8 mouse cellular contexts compared by ENCODE assay signal in genomic region chr19:37918515-37918932, GRCm38 (mm10).
DNase-seq lines count a peak whose midpoint lies in the region; ATAC-seq lines count a peak whose summit lies in the region.

No protein-coding gene starts in this region.

- H3K4me1 ChIP-seq in heart, embryonic 10.5 days = peaks cover 3% of the 10 kb centered on the region; the same call in 1 of the 2 replicates
- no peaks in the 10 kb centered on the region for H3K4me1 ChIP-seq in hindbrain, embryonic 16.5 days (ENCODE audit: control insufficient read depth, insufficient read depth, low read depth, low read length)
- no peaks in the 10 kb centered on the region for H3K4me1 ChIP-seq in liver, embryonic 15.5 days (replicated peaks)

- WGBS in heart, embryonic 10.5 days = 44% methylated on average over 12 of the region's 12 CpGs
- 63% methylated on average over 12 of the region's 12 CpGs for WGBS in hindbrain, embryonic 16.5 days
- 19% methylated on average over 12 of the region's 12 CpGs for WGBS in liver, embryonic 15.5 days (ENCODE audit: insufficient replicate concordance)

- H3K9ac ChIP-seq in hindbrain, embryonic 16.5 days (ENCODE audit: low read depth, low read length) = no peak overlapping the region
- no peak overlapping the region for H3K9ac ChIP-seq in liver, embryonic 15.5 days

- H3K36me3 ChIP-seq in heart, embryonic 10.5 days = no peaks in the 10 kb centered on the region
- H3K36me3 ChIP-seq in hindbrain, embryonic 16.5 days (ENCODE audit: control insufficient read depth, insufficient read depth, low read length) = no peaks in the 10 kb centered on the region
- no peaks in the 10 kb centered on the region for H3K36me3 ChIP-seq in liver, embryonic 15.5 days (replicated peaks)

- peak overlapping the region; percentile 47; the same call in 1 of the 2 replicates for H3K27ac ChIP-seq in heart, embryonic 10.5 days
- no peak overlapping the region for H3K27ac ChIP-seq in hindbrain, embryonic 16.5 days (ENCODE audit: low read depth, low read length)
- H3K27ac ChIP-seq in liver, embryonic 15.5 days (replicated peaks) = no peak overlapping the region

- no peaks in the 10 kb centered on the region for H3K9me3 ChIP-seq in heart, embryonic 10.5 days
- H3K9me3 ChIP-seq in hindbrain, embryonic 16.5 days (ENCODE audit: control insufficient read depth, low read length) = no peaks in the 10 kb centered on the region
- no peaks in the 10 kb centered on the region for H3K9me3 ChIP-seq in liver, embryonic 15.5 days (replicated peaks)

- intact Hi-C loops in heart, postnatal 25 days (cut with DNase I) = no loop called here

- H3K27me3 ChIP-seq in heart, embryonic 10.5 days (ENCODE audit: insufficient read depth, poor library complexity, severe bottlenecking) = no peaks in the 10 kb centered on the region
- no peaks in the 10 kb centered on the region for H3K27me3 ChIP-seq in hindbrain, embryonic 16.5 days (replicated peaks; ENCODE audit: control insufficient read depth, insufficient read depth, low read length)
- no peaks in the 10 kb centered on the region for H3K27me3 ChIP-seq in liver, embryonic 15.5 days

- no peak overlapping the region for H3K4me3 ChIP-seq in heart, embryonic 10.5 days
- no peak overlapping the region for H3K4me3 ChIP-seq in hindbrain, embryonic 16.5 days (ENCODE audit: low read length)
- H3K4me3 ChIP-seq in liver, embryonic 15.5 days (replicated peaks) = no peak overlapping the region

- no peak for DNase-seq in heart, embryonic 10.5 days (ENCODE audit: low spot score)
- no peak for DNase-seq in heart, postnatal 25 days (ENCODE audit: low spot score)
- peak; percentile 43 for DNase-seq in embryo, embryonic 11 days
- DNase-seq in cerebellum, adult 9-11 months = no peak
- DNase-seq in spleen, postnatal 10 days (ENCODE audit: low spot score in 2 of 2) = no peak
- DNase-seq in spleen, postnatal 14 days (ENCODE audit: low spot score in 2 of 2) = no peak

- no peak overlapping the region for H3K4me2 ChIP-seq in hindbrain, embryonic 16.5 days (ENCODE audit: low read length)
- no peak overlapping the region; the same call in 1 of the 2 replicates for H3K4me2 ChIP-seq in liver, embryonic 15.5 days

- peak; percentile 67 for ATAC-seq in hindbrain, embryonic 16.5 days
- ATAC-seq in liver, embryonic 15.5 days (ENCODE audit: insufficient read depth) = peak; percentile 28; the same call in 1 of the 2 replicates
